Mouse (Mus musculus): ENCODE results near the gene Pafah1b2. TPM values are rescaled to one million over a fixed set of nuclear protein-coding genes. Genes with fewer than 3 reads are reported as not detected.

Gene Pafah1b2
- polyA plus RNA-seq (2015; fragmentation: Illumina TruSeq; extraction: RNeasy Lipid Tissue Mini Kit (QIAGEN cat#74804); ENCODE audit: insufficient read depth, low replicate concordance): 54.5 TPM

DNA sequence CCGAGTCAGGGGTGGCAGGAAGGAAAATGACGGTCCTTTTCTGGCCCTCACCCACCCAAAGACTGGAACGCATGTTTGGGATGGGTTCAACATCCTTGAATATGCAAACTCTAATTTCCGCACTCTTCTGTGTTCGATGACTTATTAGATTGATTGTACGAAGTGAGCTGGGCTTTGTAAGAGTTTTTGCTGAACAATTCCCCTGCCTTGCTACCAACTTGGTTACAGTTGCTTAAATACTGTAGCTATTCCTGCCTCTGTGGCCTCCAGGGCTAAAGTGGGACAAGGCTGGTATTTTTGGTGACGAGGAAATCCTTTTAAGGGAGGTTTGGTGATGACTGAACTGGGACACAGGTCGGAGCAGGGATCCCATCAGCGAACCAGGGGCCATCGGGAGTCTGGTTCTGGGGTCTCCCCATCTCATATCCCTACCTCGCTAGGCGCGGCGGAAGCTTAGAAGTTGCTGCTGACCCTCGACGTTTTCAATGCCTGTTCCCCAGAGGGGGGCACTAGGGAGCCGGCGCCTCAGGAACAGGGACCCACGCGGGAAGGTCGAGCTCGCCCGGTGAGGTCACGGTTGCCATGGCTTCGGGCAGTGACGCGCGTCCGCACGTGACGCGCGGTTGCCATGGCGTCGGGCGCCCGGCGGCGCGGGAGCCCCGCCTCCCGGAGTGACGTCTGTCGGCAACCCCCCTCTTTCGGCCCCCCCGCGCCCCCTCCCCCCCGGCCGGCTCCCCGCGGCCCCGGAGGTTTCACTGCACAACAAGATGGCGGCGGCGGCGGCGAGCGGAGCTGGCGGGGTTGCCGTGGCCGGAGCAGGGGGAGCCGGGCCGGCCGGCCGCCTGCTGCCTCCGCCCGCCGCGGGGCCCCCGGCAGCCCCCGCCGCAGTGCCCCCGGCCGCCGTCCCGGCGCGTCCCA is at the start of gene Pafah1b2, which contains the start of gene Sik3:
Gene Pafah1b2 (minus strand): TSS at position 600 of the 918 bp plus-strand sequence.
Gene Sik3 (plus strand): TSS at position 730 of the 918 bp plus-strand sequence.

DNA sequence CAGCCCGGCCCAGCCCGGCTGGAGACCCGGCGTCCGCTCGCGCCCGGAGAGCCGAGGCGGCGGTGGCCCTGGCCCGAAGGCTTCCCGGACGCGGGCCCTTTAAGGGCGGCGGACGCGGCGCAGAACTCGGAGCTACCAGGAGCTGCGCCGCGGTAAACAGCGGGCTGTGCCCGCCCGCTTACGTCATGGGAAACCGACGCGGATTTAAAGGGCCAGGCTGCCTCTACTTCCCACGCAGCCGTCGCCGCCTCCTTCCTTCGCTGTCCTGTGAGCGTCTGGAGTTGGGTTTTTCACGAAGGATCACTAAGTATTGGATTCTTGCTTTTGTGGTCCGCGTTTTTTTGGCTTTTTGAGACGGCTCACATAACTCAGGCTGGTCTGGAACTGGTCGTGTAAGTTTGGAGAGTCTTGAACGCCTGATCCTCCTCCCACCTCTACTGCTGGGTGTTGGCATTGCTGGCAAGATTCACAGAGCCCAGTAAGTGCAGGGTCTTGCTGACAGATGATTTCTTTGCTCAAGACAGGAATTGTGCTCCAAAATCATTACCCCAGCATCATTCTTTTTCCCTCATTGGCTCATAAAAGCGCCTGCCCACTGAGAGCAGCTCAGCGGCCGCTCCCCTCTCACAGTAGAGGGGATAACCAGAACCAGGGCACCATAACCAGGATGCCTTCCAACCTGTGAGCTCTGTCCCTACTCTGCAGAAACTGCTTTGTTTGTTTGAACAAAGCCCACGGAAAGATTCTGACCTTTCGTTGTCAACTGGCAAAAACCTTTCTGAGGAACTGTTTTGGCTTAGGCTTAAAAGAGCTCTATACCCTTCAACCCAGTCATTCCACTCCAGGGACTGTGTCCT is 57.2 kb downstream of the Pafah1b2 start, which contains the start of gene Sidt2:
Gene Sidt2 (minus strand): TSS at position 152 of the 857 bp plus-strand sequence.

GRCm38 (mm10) chr9:45935628-45936210 is 76.8 kb downstream of the Pafah1b2 start, which contains the start of gene Tagln:
TSS of gene Tagln (minus strand) at chr9:45936058.

Other genes starting within 250 kb of the Pafah1b2 start
- 9.8 TPM for gene Cep164, start 184.0 kb downstream of the Pafah1b2 start, polyA plus RNA-seq (2015; fragmentation: Illumina TruSeq; extraction: RNeasy Lipid Tissue Mini Kit (QIAGEN cat#74804); ENCODE audit: insufficient read depth, low replicate concordance)
- gene Bace1, start 174.1 kb downstream of the Pafah1b2 start, polyA plus RNA-seq (2015; fragmentation: Illumina TruSeq; extraction: RNeasy Lipid Tissue Mini Kit (QIAGEN cat#74804); ENCODE audit: insufficient read depth, low replicate concordance): 5.7 TPM
- 22.6 TPM for gene Pcsk7, start 106.2 kb downstream of the Pafah1b2 start, polyA plus RNA-seq (2015; fragmentation: Illumina TruSeq; extraction: RNeasy Lipid Tissue Mini Kit (QIAGEN cat#74804); ENCODE audit: insufficient read depth, low replicate concordance)
- 34.1 TPM for gene Rnf214, start 105.8 kb downstream of the Pafah1b2 start, polyA plus RNA-seq (2015; fragmentation: Illumina TruSeq; extraction: RNeasy Lipid Tissue Mini Kit (QIAGEN cat#74804); ENCODE audit: insufficient read depth, low replicate concordance)
- gene Tagln, start 76.6 kb downstream of the Pafah1b2 start, polyA plus RNA-seq (2015; fragmentation: Illumina TruSeq; extraction: RNeasy Lipid Tissue Mini Kit (QIAGEN cat#74804); ENCODE audit: insufficient read depth, low replicate concordance): 124 TPM
- gene Sidt2, start 57.4 kb downstream of the Pafah1b2 start, polyA plus RNA-seq (2015; fragmentation: Illumina TruSeq; extraction: RNeasy Lipid Tissue Mini Kit (QIAGEN cat#74804); ENCODE audit: insufficient read depth, low replicate concordance): 59.0 TPM
- gene Sik3, start 130 bp upstream of the Pafah1b2 start, polyA plus RNA-seq (2015; fragmentation: Illumina TruSeq; extraction: RNeasy Lipid Tissue Mini Kit (QIAGEN cat#74804); ENCODE audit: insufficient read depth, low replicate concordance): 17.3 TPM
- not detected for gene Apoa1, start 215.9 kb upstream of the Pafah1b2 start, polyA plus RNA-seq (2015; fragmentation: Illumina TruSeq; extraction: RNeasy Lipid Tissue Mini Kit (QIAGEN cat#74804); ENCODE audit: insufficient read depth, low replicate concordance)
- gene Apoc3, start 222.9 kb upstream of the Pafah1b2 start, polyA plus RNA-seq (2015; fragmentation: Illumina TruSeq; extraction: RNeasy Lipid Tissue Mini Kit (QIAGEN cat#74804); ENCODE audit: insufficient read depth, low replicate concordance): not detected
- 0.29 TPM for gene Apoa4, start 228.0 kb upstream of the Pafah1b2 start, polyA plus RNA-seq (2015; fragmentation: Illumina TruSeq; extraction: RNeasy Lipid Tissue Mini Kit (QIAGEN cat#74804); ENCODE audit: insufficient read depth, low replicate concordance)